Mouse (Mus musculus) c-Kit-positive CD71-positive TER-119-positive erythroid progenitor cells, embryonic 14.5 days (primary cell): Measurements from ENCODE around the gene Syngr1.

Experiments
- DNase-seq: peaks from one replicate; pipeline ENCODE4 v3.0.0-alpha.2; 2013; ENCODE audit warnings: low spot score

Gene Syngr1

DNA sequence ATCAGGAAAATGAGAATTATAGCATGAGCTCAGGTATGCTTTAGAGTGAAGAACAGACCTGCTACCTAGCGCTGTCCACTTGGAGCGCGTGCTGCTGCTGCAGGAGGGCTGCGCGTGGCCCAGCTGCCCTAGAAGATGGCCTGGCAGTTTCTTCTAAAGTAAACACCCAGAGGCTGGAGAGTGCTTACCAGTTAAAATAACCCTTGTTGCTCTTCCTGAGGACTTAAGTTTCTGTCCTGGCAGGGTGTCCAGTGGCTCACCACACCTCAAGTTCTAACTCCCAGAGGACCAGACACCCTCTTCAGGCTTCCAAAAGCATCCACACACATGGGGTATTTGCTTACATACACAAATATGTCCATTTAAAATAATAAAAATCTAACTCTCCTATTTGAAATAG, 54.3 kb downstream of the Syngr1 start:
- no peak for DNase-seq

DNA sequence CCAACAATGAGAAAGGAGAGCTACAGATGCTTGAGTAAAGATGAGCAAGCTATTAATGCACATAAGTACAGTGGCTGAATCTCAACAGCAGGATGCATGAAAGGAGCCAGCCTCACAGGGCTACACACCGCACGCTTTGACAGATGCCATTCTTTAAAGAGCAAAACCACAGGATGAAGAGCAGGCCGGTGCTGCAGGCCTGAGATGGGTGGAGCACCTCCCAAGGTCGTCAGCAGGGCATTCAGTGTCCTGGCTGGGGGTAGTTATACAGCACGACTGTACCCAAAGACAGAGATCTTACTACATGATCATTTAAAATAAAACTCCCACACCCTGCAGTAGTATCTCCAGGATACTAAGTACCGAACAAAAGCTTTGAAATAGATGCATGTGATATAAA, 55.0 kb downstream of the Syngr1 start:
- no peak for DNase-seq

DNA sequence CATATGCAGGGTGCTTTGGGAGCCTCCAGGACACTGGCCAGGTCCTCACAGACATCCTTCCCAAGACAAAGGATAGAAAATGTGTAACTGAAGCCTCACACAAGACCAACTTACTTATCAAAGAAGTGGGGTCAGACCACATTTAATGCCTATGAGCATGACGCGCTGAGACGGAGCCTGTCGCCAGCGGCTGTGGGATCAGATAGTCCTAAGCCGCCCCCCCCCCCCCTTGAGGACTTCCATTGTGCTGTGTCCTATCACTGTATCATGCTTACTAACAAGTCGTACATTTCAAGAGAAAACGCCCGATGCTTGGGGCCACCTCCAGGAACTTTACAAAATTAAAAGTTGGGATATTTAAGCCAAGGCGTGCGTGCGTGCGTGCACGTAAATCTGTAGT, 56.0 kb downstream of the Syngr1 start:
- no peak for DNase-seq

DNA sequence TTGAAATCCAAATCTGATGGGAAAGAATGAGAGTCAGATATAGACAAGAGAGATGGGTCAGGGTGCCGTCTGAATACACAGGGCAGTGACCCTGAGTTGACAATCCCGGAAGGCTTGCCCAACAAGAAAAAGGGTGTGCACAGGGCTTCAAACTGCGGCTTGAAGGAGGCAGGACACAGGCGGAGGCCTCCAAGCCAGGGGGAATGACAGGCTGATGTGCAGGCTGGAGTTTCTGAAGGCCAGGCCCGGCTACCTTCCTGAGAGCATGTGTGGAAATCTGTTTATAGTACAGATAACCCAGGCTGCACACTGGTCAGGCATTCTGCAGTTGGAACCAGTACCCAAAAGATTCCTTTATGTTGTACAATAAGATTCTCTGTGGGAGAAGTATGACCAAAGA, 56.4 kb downstream of the Syngr1 start:
- no peak for DNase-seq

DNA sequence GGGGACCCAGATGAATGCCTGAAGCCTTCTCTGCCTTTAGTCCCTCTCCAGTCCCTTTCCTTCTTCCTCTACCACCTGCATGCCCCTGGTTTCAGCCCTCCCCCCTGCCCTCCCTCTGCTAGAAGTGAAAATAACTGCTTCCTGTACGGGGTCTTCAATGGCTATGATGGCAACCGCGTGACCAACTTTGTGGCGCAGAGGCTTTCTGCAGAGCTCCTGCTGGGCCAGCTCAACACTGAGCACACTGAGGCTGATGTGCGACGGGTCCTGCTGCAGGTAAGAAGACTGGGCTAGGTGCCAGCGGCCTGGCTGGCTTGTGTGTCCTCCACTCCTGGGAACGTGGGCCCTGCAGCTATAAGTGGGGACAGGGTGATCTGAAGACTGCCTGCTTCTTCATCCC, 57.4 kb downstream of the Syngr1 start:
- DNase-seq = no peak

DNA sequence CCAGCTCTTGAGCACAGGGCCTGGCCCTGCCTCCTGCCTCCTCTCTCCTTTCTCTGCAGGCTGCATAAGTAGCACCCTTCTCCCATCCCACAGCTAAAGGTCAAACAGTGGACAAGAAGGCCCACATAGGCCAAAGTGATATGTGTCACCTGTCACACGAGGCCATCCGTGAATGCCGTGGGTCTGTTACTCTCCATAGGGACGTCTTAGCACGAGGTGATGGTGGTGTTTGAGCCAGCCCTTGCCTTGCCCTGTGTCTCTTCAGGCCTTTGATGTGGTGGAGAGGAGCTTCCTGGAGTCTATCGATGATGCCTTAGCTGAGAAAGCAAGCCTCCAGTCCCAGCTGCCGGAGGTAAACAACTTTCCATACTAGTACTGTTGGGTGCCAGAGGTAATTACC, 58.4 kb downstream of the Syngr1 start:
- DNase-seq = no peak

DNA sequence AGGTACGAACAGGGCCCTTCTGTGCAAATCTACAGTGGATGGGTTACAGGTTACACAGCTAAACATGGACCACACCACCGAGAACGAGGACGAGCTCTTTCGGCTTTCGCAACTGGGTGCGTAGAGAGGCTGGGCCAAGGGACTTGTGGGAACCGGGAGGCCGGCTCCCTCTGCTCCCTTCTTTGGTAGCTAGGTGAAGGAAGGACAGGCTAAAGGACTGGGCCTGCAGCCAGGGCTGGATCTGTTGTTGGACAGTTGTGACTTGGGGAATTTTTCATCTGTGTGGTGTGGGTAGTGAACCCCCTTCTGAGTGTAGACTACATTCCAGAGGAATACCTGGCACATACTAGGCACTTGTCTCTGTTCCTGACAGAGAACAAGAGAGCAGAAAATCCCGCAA, 61.5 kb downstream of the Syngr1 start:
- no peak for DNase-seq

DNA sequence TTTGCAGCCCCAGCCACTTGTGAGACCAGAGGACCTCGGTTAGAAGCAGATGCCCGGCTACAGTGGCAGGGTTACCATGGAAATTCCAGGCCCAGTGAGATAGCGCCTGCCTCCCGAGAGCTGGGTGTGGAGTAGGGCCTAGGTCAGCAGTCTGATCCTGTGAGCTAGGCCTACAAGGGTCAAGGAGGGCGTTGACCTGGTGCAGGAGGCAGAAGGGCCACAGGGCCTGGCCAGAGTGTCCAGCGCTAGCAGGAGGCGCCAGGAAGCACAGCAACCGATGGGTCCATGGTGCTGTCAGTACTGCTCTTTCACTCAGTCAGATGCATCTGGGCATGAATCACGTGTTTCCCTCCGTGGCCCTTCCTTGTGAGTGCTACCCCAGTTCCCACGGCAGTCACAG, 62.6 kb downstream of the Syngr1 start:
- DNase-seq = no peak

DNA sequence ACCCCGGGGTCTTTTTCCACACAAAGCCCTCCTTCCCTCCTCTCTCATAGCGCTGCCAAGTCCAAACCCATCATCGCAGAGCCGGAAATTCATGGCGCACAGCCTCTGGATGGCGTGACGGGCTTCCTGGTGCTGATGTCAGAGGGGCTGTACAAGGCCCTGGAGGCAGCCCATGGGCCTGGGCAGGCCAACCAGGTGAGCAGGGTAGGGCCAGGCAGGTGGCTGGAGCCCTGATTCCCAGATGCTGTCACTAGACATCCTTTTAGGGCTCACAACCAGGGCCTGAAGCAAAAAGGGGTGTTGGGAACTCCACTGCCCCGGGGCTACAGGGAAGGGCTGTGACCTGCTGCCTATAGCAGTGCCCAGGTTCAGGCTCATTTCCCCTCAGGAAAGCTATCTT, 64.6 kb downstream of the Syngr1 start:
- DNase-seq = no peak

DNA sequence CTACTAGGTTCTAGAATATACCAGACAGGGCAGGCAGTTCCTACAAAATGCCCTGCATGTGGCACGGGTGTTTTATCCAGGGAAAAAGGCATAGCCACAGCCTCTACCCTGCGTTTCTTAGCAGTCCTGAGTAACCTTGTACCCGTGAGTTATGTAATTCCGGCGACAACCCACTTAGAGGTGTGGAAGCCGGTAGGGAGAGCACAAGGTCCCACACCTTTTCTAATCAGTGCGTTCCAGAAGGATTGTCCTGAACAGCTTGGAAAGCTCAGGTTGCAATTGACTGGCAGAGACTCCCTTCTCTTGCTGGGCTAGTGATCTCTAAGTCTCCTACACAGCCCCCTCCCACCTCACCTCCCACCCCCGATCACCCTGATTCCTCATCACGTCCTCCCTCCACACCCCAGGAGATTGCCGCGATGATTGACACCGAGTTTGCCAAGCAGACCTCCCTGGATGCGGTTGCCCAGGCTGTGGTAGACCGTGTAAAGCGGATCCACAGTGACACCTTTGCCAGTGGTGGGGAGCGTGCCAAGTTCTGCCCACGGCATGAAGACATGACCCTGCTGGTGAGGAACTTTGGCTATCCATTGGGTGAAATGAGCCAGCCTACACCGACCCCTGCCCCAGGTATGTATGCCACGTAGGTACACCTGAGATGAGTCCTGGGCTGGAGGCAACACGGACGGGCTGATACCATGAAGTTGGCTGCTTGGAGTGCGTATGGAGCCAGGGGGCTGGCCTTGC, 66.2 kb downstream of the Syngr1 start:
- no peak for DNase-seq

DNA sequence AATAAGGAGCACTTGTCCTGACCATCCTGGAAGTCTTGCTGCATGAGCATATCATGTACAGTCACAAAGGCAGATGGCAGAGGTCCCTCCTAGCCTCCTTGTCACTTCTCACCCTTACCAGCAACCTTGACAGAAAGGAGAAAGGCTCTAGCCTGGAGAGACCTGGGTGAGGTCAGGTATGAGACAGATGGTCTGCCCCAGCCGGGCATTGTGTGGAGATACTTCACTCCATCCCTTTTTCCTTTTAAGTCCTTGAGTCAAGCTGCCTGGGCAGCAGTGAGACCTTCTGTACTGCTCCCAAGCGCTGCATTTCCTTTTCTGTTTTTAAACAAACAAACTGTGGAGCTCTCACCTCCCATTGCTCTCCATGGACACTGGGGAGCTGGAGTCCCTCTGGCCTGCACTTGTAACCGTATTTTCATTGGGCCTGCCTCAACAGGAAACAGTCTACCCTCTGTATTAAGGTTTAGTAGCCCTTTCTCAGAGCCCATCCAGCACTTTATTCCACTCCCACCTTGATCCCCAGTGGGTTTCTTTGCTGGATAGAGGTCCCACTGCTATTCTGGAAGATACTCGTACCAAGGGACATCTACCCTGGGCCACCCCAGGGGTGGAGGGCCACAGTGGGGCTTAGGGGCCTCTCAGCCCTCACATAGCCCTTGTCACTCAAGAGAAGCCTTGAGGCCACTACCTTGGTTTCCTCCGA, 67.0 kb downstream of the Syngr1 start:
- DNase-seq = no peak

DNA sequence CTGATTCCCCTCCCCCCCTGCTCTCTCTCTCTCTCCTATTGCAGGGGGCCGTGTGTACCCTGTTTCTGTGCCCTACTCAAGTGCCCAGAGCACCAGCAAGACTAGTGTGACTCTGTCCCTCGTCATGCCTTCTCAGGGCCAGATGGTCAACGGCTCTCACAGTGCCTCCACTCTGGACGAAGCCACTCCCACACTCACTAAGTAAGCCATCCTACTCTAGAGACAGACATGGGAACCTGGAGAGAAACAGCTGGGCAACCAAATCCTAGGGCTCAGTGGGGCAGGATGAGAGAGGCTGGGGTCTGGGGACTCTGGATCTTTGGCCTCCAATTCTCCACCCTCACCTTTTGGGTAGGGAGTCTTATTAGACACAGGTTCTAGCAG, 67.6 kb downstream of the Syngr1 start:
- no peak for DNase-seq

DNA sequence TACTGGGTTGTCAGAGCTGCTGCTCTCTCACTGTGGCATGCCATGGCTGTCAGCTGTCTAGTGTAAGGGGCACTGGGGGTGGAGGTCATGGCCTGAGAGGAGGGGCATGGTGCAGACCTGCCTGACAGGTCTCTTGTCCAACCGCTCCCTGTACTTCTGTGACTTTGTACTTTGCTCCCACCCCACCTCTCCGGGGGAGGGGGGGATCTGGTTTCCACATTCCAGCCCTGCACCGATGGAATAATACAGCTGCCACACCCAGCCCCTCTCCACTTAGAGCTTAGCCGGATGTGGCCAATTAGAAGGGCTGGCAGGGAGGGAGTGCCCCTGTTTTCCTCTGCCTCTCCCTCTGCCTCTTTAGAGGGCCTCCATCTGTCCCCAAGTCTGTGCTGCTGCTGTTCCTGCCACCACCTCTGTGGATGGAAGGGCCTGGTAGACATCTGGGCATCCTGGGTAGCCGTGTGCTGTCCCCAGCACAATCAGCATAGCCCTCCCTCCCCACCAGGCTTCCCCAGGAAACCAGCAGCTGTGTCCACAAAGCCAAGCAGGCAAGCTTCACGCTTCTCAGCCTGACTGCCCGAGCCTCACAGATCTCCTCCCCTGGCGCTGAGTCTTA, 68.3 kb downstream of the Syngr1 start:
- no peak for DNase-seq

DNA sequence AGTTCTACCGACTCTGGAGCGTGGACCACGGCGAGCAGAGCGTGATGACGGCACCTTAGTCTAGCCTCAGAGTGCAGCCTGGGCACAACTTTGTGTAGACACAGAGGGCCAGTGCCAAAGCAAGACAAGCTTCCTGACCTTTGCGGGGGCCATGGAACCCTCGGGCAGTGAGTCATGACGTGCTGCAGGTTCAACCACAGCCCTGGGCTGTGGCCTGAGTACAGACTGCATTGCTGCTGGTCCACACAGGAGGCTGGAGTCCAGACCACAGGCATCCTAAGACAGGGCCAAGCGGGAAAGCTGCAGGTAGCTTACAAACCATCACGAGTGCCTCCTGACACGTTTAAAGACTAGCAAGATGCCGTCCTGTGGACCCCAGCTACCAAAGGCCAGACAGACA, 69.1 kb downstream of the Syngr1 start:
- DNase-seq = no peak

DNA sequence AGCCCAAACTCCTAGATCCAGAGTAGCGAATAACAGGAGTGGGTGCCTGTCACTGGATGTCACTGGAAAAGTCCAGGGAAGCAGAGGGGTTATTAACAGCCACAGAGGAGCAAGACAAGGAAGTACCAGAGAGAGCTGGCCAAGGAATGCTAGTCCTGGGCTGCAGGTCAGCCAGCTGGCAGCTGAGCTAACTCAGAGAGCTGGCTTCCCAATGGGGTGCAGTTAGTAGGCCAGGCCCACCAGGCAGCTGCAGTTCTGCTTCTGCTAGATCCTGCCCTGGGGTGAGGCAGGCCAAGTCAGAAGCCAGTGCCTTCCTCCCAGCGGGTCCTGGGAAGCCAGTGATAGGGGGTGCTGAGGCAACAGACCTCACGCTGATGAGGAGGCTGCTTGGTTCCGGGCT, 69.6 kb downstream of the Syngr1 start:
- no peak for DNase-seq

DNA sequence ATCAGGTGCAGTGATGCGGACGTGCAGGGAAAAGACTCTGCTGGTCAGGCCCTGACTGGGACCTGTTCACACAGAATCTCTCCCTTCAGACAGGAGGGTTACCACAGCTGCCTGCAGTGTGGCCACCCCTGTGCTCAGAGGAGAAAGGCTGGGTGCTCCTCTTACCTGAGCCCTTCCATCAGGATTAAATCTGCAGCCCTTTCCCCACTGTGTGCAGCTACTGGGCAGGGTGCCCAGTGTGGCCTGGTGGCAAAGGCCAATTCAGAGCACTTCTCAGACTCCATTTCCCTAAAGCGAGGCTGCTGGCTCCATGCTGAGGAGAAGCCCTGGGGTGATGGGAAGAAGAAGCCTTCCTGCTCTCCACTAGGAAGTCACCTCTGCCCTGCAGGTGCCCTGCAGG, 70.1 kb downstream of the Syngr1 start:
- DNase-seq = no peak

DNA sequence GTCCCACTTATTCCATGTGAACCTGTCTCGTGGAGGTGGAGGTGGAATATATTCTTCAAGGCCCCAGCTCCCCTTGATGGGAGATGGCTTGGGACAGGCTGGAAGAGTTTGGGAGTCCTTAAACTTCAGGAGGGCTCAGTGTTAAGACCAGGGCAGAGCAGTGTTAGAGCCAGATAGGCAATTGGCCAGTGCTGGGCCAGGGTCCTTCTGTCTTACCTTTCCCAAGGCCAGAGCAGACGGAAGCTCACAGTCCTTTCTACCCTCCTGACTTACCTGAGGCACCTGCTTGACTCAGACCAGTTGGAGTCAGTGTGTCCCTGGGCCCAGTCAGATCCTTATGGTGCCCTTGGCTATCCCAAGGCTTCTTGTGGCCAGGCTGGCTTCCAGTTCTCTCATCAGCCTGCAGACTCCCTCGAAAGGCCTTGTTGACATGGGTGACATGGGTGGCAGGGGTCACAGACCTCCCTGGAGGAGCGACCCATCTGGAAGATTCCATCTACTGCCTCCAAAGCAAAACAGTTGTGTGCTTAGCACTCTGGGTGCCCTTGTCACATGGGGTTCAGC, 71.3 kb downstream of the Syngr1 start:
- DNase-seq = no peak

DNA sequence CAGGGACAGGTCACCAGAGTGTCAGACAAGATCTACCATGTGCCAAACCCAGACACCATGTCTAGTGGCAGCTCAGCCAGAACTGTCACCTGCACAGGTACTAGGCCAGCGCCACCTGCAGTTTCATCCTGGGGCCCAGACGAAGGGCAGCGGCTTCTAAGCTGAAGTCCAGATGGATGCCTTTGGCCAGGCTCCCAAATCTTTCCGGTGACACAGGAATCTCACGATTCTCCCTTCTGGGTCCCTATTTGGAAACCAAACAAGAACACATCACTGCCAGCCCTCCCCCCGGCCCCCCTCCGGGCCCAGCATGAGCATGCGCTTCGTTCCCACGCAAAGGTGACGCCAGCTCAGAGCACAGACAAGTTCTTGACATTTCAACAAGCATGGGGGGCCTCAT, 72.1 kb downstream of the Syngr1 start:
- DNase-seq = no peak

DNA sequence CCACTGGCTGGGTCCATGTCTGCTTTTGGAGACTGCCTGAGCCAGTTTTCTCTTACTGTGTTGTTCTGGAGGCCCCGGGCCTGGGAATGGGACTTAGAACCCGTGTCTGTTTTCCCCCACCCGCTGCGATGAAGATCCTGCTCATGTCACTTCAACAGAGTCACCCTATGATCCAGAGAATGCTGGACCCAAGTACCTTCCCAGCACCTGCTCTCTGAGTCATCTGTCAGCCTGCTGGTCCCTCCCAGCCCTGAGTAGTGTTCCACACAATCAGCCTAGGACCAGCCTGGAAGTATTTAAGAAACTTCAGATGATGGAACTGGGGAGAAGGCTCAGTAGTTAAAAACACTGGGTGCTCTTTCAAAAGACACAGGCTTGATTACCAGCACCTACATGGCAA, 72.6 kb downstream of the Syngr1 start:
- DNase-seq = no peak

DNA sequence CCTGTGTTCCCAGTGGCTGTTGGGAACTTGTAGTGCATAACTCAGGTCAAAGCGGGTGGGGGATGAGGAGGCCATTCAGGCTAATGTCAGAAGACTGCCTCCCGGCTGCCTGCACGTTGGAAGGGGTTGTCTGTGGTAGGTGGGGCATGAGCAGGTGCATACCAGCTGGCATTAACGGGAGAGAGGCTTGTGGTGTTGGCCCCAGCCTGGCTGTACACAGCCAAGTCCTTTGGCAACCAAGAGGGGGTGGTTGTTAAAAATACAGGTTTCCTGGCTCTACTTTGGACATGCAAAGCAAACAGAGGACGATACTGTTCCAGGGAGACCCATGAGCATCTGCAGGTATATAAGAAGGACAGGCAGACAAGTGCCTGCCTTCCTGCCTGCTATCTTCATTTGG, 74.3 kb downstream of the Syngr1 start:
- no peak for DNase-seq
